Mouse (Mus musculus): Measurements from ENCODE around the gene Sec23b. TPM values are rescaled to one million over a fixed set of nuclear protein-coding genes. Genes with fewer than 3 reads are reported as not detected.

Gene Sec23b
- polyA plus RNA-seq, 1 experiment: 84.7 TPM

DNA sequence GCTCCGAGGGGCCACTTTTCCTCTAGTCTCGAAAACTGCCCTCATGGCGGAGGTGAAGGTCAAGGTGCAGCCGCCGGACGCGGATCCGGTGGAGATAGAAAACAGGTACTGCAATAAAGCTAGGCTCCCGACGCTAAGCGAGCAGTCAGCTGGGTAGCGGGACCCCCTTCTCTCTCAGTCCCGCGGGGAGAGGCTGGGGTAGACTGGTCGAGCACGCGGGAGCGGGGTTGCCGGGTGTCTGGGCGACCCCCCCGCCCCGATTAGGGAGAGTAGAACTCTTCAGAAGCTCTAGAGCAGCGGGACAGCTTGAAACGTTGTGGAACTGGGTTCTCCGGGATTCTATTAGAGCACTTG, 28.2 kb upstream of the Sec23b start:
- H3K27me3 ChIP-seq (ENCODE audit: control insufficient read depth, insufficient read depth, low read length, poor library complexity, severe bottlenecking): no peaks in the 10 kb centered on the region; the same call in 1 of the 2 replicates
- TF ChIP-seq EP300 (IDR thresholded peaks at IDR 0.05; ENCODE audit: insufficient read depth, low read depth, low read length) (no peak), CTCF (IDR thresholded peaks at IDR 0.05; ENCODE audit: low read depth, low read length) (no peak), POLR2A (IDR thresholded peaks at IDR 0.05; ENCODE audit: insufficient read depth, low read length) (no peak)

DNA sequence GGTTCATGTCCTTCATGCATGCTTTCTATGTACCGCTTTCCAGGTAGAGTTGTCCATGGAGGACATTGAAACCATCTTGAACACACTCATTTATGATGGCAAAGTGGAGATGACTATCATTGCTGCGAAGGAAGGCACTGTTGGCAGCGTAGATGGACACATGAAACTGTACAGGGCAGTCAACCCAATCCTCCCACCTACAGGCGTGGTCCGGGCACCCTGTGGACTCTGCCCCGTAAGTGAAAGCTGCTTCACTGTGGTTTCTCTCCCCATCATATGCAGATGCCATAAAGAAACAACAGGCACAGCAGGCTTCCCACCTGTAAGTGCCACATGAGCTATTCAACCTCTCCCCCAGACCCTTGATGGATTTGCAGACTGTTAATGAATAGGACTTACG, 18.9 kb upstream of the Sec23b start:
- Histone ChIP-seq H3K9me3 (replicated peaks; ENCODE audit: control insufficient read depth, insufficient read depth, low read length, poor library complexity, severe bottlenecking) (no peaks in the 10 kb centered on the region), H3K4me1 (ENCODE audit: control insufficient read depth, insufficient read depth, low read length) (no peaks in the 10 kb centered on the region), H3K27ac (ENCODE audit: insufficient read depth, low read length) (no peak overlapping the region), H3K27me3 (ENCODE audit: control insufficient read depth, insufficient read depth, low read length, poor library complexity, severe bottlenecking) (no peaks in the 10 kb centered on the region), H3K36me3 (ENCODE audit: control insufficient read depth, insufficient read depth, low read length, poor library complexity, severe bottlenecking) (peaks cover 35% of the 10 kb centered on the region), H3K4me3 (ENCODE audit: low read depth, low read length) (no peak overlapping the region), H3K9ac (ENCODE audit: low read depth, poor library complexity, severe bottlenecking) (no peak overlapping the region)
- TF ChIP-seq EP300 (IDR thresholded peaks at IDR 0.05; ENCODE audit: insufficient read depth, low read depth, low read length) (no peak), POLR2A (IDR thresholded peaks at IDR 0.05; ENCODE audit: insufficient read depth, low read length) (no peak), CTCF (IDR thresholded peaks at IDR 0.05; ENCODE audit: low read depth, low read length) (no peak)

More for the DNA sequence above, 28.2 kb upstream of the Sec23b start:
- Histone ChIP-seq H3K9me3 (replicated peaks; ENCODE audit: control insufficient read depth, insufficient read depth, low read length, poor library complexity, severe bottlenecking) (no peaks in the 10 kb centered on the region), H3K4me1 (ENCODE audit: control insufficient read depth, insufficient read depth, low read length) (no peaks in the 10 kb centered on the region), H3K27ac (ENCODE audit: insufficient read depth, low read length) (no peak overlapping the region), H3K36me3 (ENCODE audit: control insufficient read depth, insufficient read depth, low read length, poor library complexity, severe bottlenecking) (0 out of 2 replicates have a peak, but pooled peaks cover 3% of the 10 kb centered on the region), H3K9ac (ENCODE audit: low read depth, poor library complexity, severe bottlenecking) (peak overlapping the region; percentile 69), H3K4me3 (ENCODE audit: low read depth, low read length) (peak overlapping the region; percentile 89)

- Histone ChIP-seq H3K27me3 (ENCODE audit: control insufficient read depth, insufficient read depth, low read length, poor library complexity, severe bottlenecking) (no peaks in the 10 kb centered on the region), H3K27ac (ENCODE audit: insufficient read depth, low read length) (no peak overlapping the region), H3K9ac (ENCODE audit: low read depth, poor library complexity, severe bottlenecking) (no peak overlapping the region), H3K36me3 (ENCODE audit: control insufficient read depth, insufficient read depth, low read length, poor library complexity, severe bottlenecking) (peaks cover 30% of the 10 kb centered on the region), H3K4me3 (ENCODE audit: low read depth, low read length) (no peak overlapping the region), H3K4me1 (ENCODE audit: control insufficient read depth, insufficient read depth, low read length) (no peaks in the 10 kb centered on the region), H3K9me3 (replicated peaks; ENCODE audit: control insufficient read depth, insufficient read depth, low read length, poor library complexity, severe bottlenecking) (no peaks in the 10 kb centered on the region)
- TF ChIP-seq EP300 (IDR thresholded peaks at IDR 0.05; ENCODE audit: insufficient read depth, low read depth, low read length) (no peak), CTCF (IDR thresholded peaks at IDR 0.05; ENCODE audit: low read depth, low read length) (no peak), POLR2A (IDR thresholded peaks at IDR 0.05; ENCODE audit: insufficient read depth, low read length) (no peak)
These were observed 14.8 kb upstream of the Sec23b start for GRCm38 (mm10) chr2:144541246-144541645.

GRCm38 (mm10) chr2:144543670-144544069, 12.4 kb upstream of the Sec23b start:
- H3K27ac ChIP-seq (ENCODE audit: insufficient read depth, low read length): no peak overlapping the region

GRCm38 (mm10) chr2:144544630-144545029, 11.4 kb upstream of the Sec23b start:
- H3K4me3 ChIP-seq (ENCODE audit: low read depth, low read length): no peak overlapping the region
- H3K9me3 ChIP-seq (replicated peaks; ENCODE audit: control insufficient read depth, insufficient read depth, low read length, poor library complexity, severe bottlenecking): no peaks in the 10 kb centered on the region
- H3K4me1 ChIP-seq (ENCODE audit: control insufficient read depth, insufficient read depth, low read length): no peaks in the 10 kb centered on the region
- H3K27me3 ChIP-seq (ENCODE audit: control insufficient read depth, insufficient read depth, low read length, poor library complexity, severe bottlenecking): no peaks in the 10 kb centered on the region
- no peak overlapping the region for H3K9ac ChIP-seq (ENCODE audit: low read depth, poor library complexity, severe bottlenecking)
- H3K27ac ChIP-seq (ENCODE audit: insufficient read depth, low read length): no peak overlapping the region
- peaks cover 5% of the 10 kb centered on the region for H3K36me3 ChIP-seq (ENCODE audit: control insufficient read depth, insufficient read depth, low read length, poor library complexity, severe bottlenecking)
- no peak for TF ChIP-seq POLR2A (IDR thresholded peaks at IDR 0.05; ENCODE audit: insufficient read depth, low read length)
- TF ChIP-seq EP300 (IDR thresholded peaks at IDR 0.05; ENCODE audit: insufficient read depth, low read depth, low read length): no peak
- no peak for TF ChIP-seq CTCF (IDR thresholded peaks at IDR 0.05; ENCODE audit: low read depth, low read length)

More at GRCm38 (mm10) chr2:144543670-144544069, 12.4 kb upstream of the Sec23b start:
- Histone ChIP-seq H3K27me3 (ENCODE audit: control insufficient read depth, insufficient read depth, low read length, poor library complexity, severe bottlenecking) (no peaks in the 10 kb centered on the region), H3K9ac (ENCODE audit: low read depth, poor library complexity, severe bottlenecking) (no peak overlapping the region), H3K4me1 (ENCODE audit: control insufficient read depth, insufficient read depth, low read length) (no peaks in the 10 kb centered on the region), H3K9me3 (replicated peaks; ENCODE audit: control insufficient read depth, insufficient read depth, low read length, poor library complexity, severe bottlenecking) (no peaks in the 10 kb centered on the region), H3K36me3 (ENCODE audit: control insufficient read depth, insufficient read depth, low read length, poor library complexity, severe bottlenecking) (peaks cover 13% of the 10 kb centered on the region), H3K4me3 (ENCODE audit: low read depth, low read length) (no peak overlapping the region)
- no peak for TF ChIP-seq CTCF (IDR thresholded peaks at IDR 0.05; ENCODE audit: low read depth, low read length)
- no peak for TF ChIP-seq EP300 (IDR thresholded peaks at IDR 0.05; ENCODE audit: insufficient read depth, low read depth, low read length)
- TF ChIP-seq POLR2A (IDR thresholded peaks at IDR 0.05; ENCODE audit: insufficient read depth, low read length): no peak

DNA sequence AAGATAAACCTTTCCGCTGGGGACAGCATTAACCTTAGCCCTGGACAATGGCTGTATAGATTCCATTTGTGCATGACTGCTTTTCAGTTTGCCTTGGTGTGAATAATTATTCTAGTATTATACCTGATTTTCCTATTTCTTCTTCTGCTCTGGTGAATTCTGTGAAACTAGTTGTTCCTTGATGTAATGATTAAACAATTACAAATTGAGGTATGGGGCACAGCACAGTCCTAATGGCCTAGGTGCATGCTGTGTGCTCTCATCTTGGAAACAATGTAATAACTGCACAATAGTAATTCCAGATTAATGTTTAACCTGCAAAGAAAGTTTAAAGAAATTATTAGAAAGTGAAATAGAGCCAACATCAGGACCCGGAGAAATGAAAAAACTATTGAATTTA, 11.0 kb upstream of the Sec23b start:
- Histone ChIP-seq H3K27me3 (ENCODE audit: control insufficient read depth, insufficient read depth, low read length, poor library complexity, severe bottlenecking) (no peaks in the 10 kb centered on the region), H3K27ac (ENCODE audit: insufficient read depth, low read length) (no peak overlapping the region), H3K9me3 (replicated peaks; ENCODE audit: control insufficient read depth, insufficient read depth, low read length, poor library complexity, severe bottlenecking) (no peaks in the 10 kb centered on the region), H3K36me3 (ENCODE audit: control insufficient read depth, insufficient read depth, low read length, poor library complexity, severe bottlenecking) (peaks cover 5% of the 10 kb centered on the region), H3K4me3 (ENCODE audit: low read depth, low read length) (no peak overlapping the region), H3K9ac (ENCODE audit: low read depth, poor library complexity, severe bottlenecking) (no peak overlapping the region), H3K4me1 (ENCODE audit: control insufficient read depth, insufficient read depth, low read length) (no peaks in the 10 kb centered on the region)
- no peak for TF ChIP-seq EP300 (IDR thresholded peaks at IDR 0.05; ENCODE audit: insufficient read depth, low read depth, low read length)
